Mouse (Mus musculus): ENCODE measurements around the gene Capns2. TPM values are rescaled to one million over a fixed set of nuclear protein-coding genes. Genes with fewer than 3 reads are reported as not detected.

Gene Capns2
- polyA plus RNA-seq (2014; fragmentation: Nextera tagmentation; extraction: Ambion mirVana) = 1.4 and 3.8 TPM in 2 replicates

- H3K27ac ChIP-seq (ENCODE audit: low read length) = no peak within 1 kb of the TSS
- 88% methylated on average over 5 of the region's 5 CpGs for WGBS
- no peak for ATAC-seq (ENCODE audit: insufficient number of reproducible peaks, insufficient read depth, low FRiP score, low read depth)
- no peaks in the 10 kb centered on the region for H3K4me1 ChIP-seq (ENCODE audit: control insufficient read depth, insufficient read depth, low read length)
- no peak within 1 kb of the TSS for H3K9ac ChIP-seq (replicated peaks; ENCODE audit: low read depth, low read length)
- no peaks in the 10 kb centered on the region for H3K36me3 ChIP-seq (ENCODE audit: control insufficient read depth, insufficient read depth, low read length)
- H3K9me3 ChIP-seq (ENCODE audit: control insufficient read depth, low read depth, low read length) = no peaks in the 10 kb centered on the region
- no peak within 1 kb of the TSS for H3K4me3 ChIP-seq (ENCODE audit: low read depth, low read length)
- H3K27me3 ChIP-seq (ENCODE audit: control insufficient read depth, insufficient read depth, low read length) = no peaks in the 10 kb centered on the region
- H3K4me2 ChIP-seq (replicated peaks; ENCODE audit: low read depth, low read length) = no peak within 1 kb of the TSS
These were observed at the start of gene Capns2 for GRCm38 (mm10) chr8:92901107-92901506. TSS of gene Capns2 (plus strand) at chr8:92901407.

GRCm38 (mm10) chr8:92853188-92853983 is 47.8 kb upstream of the Capns2 start:
- Histone ChIP-seq H3K4me1 (ENCODE audit: control insufficient read depth, insufficient read depth, low read length) (peaks cover 22% of the 10 kb centered on the region), H3K9me3 (ENCODE audit: control insufficient read depth, low read depth, low read length) (no peaks in the 10 kb centered on the region), H3K4me2 (replicated peaks; ENCODE audit: low read depth, low read length) (no peak overlapping the region), H3K9ac (replicated peaks; ENCODE audit: low read depth, low read length) (no peak overlapping the region), H3K27me3 (ENCODE audit: control insufficient read depth, insufficient read depth, low read length) (no peaks in the 10 kb centered on the region), H3K36me3 (ENCODE audit: control insufficient read depth, insufficient read depth, low read length) (no peaks in the 10 kb centered on the region; the same call in none of the 2 replicates), H3K27ac (ENCODE audit: low read length) (no peak overlapping the region), H3K4me3 (ENCODE audit: low read depth, low read length) (no peak overlapping the region)
- WGBS = 31% methylated on average over 18 of the region's 18 CpGs
- ATAC-seq (ENCODE audit: insufficient number of reproducible peaks, insufficient read depth, low FRiP score, low read depth) = no peak

GRCm38 (mm10) chr8:92854673-92855072 is 46.5 kb upstream of the Capns2 start:
- WGBS = 84% methylated on average over 3 of the region's 3 CpGs
- ATAC-seq (ENCODE audit: insufficient number of reproducible peaks, insufficient read depth, low FRiP score, low read depth) = 0 out of 2 replicates have a peak, but pooled peaks have one; percentile 19
- H3K27me3 ChIP-seq (ENCODE audit: control insufficient read depth, insufficient read depth, low read length) = no peaks in the 10 kb centered on the region
- H3K4me1 ChIP-seq (ENCODE audit: control insufficient read depth, insufficient read depth, low read length) = peaks cover 18% of the 10 kb centered on the region
- no peaks in the 10 kb centered on the region for H3K9me3 ChIP-seq (ENCODE audit: control insufficient read depth, low read depth, low read length)
- H3K4me3 ChIP-seq (ENCODE audit: low read depth, low read length) = no peak overlapping the region
- peak overlapping the region; percentile 82; the same call in 1 of the 2 replicates for H3K4me2 ChIP-seq (replicated peaks; ENCODE audit: low read depth, low read length)
- no peak overlapping the region for H3K27ac ChIP-seq (ENCODE audit: low read length)
- H3K36me3 ChIP-seq (ENCODE audit: control insufficient read depth, insufficient read depth, low read length) = no peaks in the 10 kb centered on the region
- H3K9ac ChIP-seq (replicated peaks; ENCODE audit: low read depth, low read length) = no peak overlapping the region

- Histone ChIP-seq H3K27ac (ENCODE audit: low read length) (peak within 1 kb of the TSS; percentile 15; the same call in 1 of the 2 replicates), H3K27me3 (ENCODE audit: control insufficient read depth, insufficient read depth, low read length) (no peaks in the 10 kb centered on the region), H3K4me3 (ENCODE audit: low read depth, low read length) (peak within 1 kb of the TSS; percentile 58), H3K36me3 (ENCODE audit: control insufficient read depth, insufficient read depth, low read length) (no peaks in the 10 kb centered on the region), H3K4me2 (replicated peaks; ENCODE audit: low read depth, low read length) (peak within 1 kb of the TSS; percentile 82), H3K9me3 (ENCODE audit: control insufficient read depth, low read depth, low read length) (no peaks in the 10 kb centered on the region), H3K9ac (replicated peaks; ENCODE audit: low read depth, low read length) (peak within 1 kb of the TSS; percentile 46; the same call in 1 of the 2 replicates), H3K4me1 (ENCODE audit: control insufficient read depth, insufficient read depth, low read length) (peaks cover 12% of the 10 kb centered on the region)
- peak; percentile 81 for ATAC-seq (ENCODE audit: insufficient number of reproducible peaks, insufficient read depth, low FRiP score, low read depth)
- WGBS = under 1% methylated on average over 50 of the region's 50 CpGs
These were observed 45.9 kb upstream of the Capns2 start, which contains the start of gene Lpcat2 for GRCm38 (mm10) chr8:92855171-92855894. TSS of gene Lpcat2 (plus strand) at chr8:92855339.

- Histone ChIP-seq H3K9ac (replicated peaks; ENCODE audit: low read depth, low read length) (no peak overlapping the region), H3K27ac (ENCODE audit: low read length) (no peak overlapping the region), H3K4me3 (ENCODE audit: low read depth, low read length) (no peak overlapping the region; the same call in 1 of the 2 replicates), H3K9me3 (ENCODE audit: control insufficient read depth, low read depth, low read length) (no peaks in the 10 kb centered on the region), H3K4me1 (ENCODE audit: control insufficient read depth, insufficient read depth, low read length) (peaks cover 12% of the 10 kb centered on the region), H3K4me2 (replicated peaks; ENCODE audit: low read depth, low read length) (peak overlapping the region; percentile 82), H3K27me3 (ENCODE audit: control insufficient read depth, insufficient read depth, low read length) (no peaks in the 10 kb centered on the region), H3K36me3 (ENCODE audit: control insufficient read depth, insufficient read depth, low read length) (no peaks in the 10 kb centered on the region)
- ATAC-seq (ENCODE audit: insufficient number of reproducible peaks, insufficient read depth, low FRiP score, low read depth) = no peak
- 80% methylated on average over 7 of the region's 7 CpGs for WGBS
These were observed 44.8 kb upstream of the Capns2 start for GRCm38 (mm10) chr8:92856273-92856986.

- Histone ChIP-seq H3K9me3 (ENCODE audit: control insufficient read depth, low read depth, low read length) (no peaks in the 10 kb centered on the region), H3K4me3 (ENCODE audit: low read depth, low read length) (no peak overlapping the region), H3K27ac (ENCODE audit: low read length) (no peak overlapping the region), H3K4me1 (ENCODE audit: control insufficient read depth, insufficient read depth, low read length) (peaks cover 2% of the 10 kb centered on the region; the same call in 1 of the 2 replicates), H3K27me3 (ENCODE audit: control insufficient read depth, insufficient read depth, low read length) (no peaks in the 10 kb centered on the region), H3K4me2 (replicated peaks; ENCODE audit: low read depth, low read length) (no peak overlapping the region), H3K9ac (replicated peaks; ENCODE audit: low read depth, low read length) (no peak overlapping the region), H3K36me3 (ENCODE audit: control insufficient read depth, insufficient read depth, low read length) (no peaks in the 10 kb centered on the region)
- 86% methylated on average over 14 of the region's 14 CpGs for WGBS
- no peak for ATAC-seq (ENCODE audit: insufficient number of reproducible peaks, insufficient read depth, low FRiP score, low read depth)
These were observed 42.6 kb upstream of the Capns2 start for GRCm38 (mm10) chr8:92858475-92859182.

GRCm38 (mm10) chr8:92861977-92862376 is 39.2 kb upstream of the Capns2 start:
- no peak overlapping the region for H3K4me3 ChIP-seq (ENCODE audit: low read depth, low read length)
- no peaks in the 10 kb centered on the region for H3K27me3 ChIP-seq (ENCODE audit: control insufficient read depth, insufficient read depth, low read length)
- no peak overlapping the region for H3K27ac ChIP-seq (ENCODE audit: low read length)
- 97% methylated on average over 1 of the region's 1 CpGs for WGBS
- H3K9ac ChIP-seq (replicated peaks; ENCODE audit: low read depth, low read length) = no peak overlapping the region
- H3K36me3 ChIP-seq (ENCODE audit: control insufficient read depth, insufficient read depth, low read length) = no peaks in the 10 kb centered on the region
- H3K9me3 ChIP-seq (ENCODE audit: control insufficient read depth, low read depth, low read length) = no peaks in the 10 kb centered on the region
- H3K4me2 ChIP-seq (replicated peaks; ENCODE audit: low read depth, low read length) = no peak overlapping the region
- no peak for ATAC-seq (ENCODE audit: insufficient number of reproducible peaks, insufficient read depth, low FRiP score, low read depth)
- H3K4me1 ChIP-seq (ENCODE audit: control insufficient read depth, insufficient read depth, low read length) = no peaks in the 10 kb centered on the region
